Mouse (Mus musculus): ENCODE data around the gene Nat8. TPM values are rescaled to one million over a fixed set of nuclear protein-coding genes. Genes with fewer than 3 reads are reported as not detected.
"Not testable (repeated sequence)": the region's sequence is repeated elsewhere in the genome, so short reads cannot be mapped to it uniquely, and the experiment has no call there.

The Nat8 gene
- polyA plus RNA-seq, 1 experiment from 2014 or later: not detected

DNA sequence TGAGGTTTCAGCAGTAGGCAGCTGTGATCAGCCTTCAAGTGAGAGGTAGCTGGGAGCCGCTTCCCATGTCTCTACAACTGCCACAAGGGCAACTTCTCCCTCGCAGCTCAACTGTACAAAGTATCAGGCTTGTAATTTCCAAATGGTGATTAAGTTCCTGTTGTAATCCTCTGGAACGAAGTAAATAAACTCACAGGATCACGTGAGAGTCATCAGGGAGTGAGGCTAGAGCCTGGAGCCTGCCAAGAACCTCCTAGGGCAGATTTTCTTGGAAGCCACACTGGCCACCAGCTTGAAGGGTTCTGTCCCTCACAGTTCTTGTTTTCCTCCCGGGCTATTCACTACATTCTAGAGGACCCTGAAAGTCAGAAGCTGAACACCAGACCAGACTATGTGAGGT lies 28.7 kb downstream of the Nat8 start:
- H3K27me3 ChIP-seq (ENCODE audit: insufficient read depth, low read length); DNase-seq; H3K4me2 ChIP-seq; H3K4me3 ChIP-seq (ENCODE audit: low read depth, low read length); H3K36me3 ChIP-seq (ENCODE audit: insufficient read depth); H3K4me1 ChIP-seq (ENCODE audit: insufficient read depth); H3K9ac ChIP-seq; H3K9me3 ChIP-seq (ENCODE audit: low read depth, low read length); H3K27ac ChIP-seq (ENCODE audit: low read depth); ATAC-seq (ENCODE audit: insufficient read depth): not testable (repeated sequence)
- WGBS: 57% methylated on average over 5 of the region's 5 CpGs

Small RNA genes lying within 50 kb of the gene (microRNA-seq; reads per million reads assigned to microRNA genes)
- gene Mir6375 (ENCODE audit: borderline number of aligned reads): not detected

Other genes starting within 250 kb of the Nat8 start
- gene Alms1, start 244.6 kb downstream of the Nat8 start, polyA plus RNA-seq (2014; fragmentation: Nextera tagmentation; extraction: Ambion mirVana): 7.1 and 7.8 TPM in 2 replicates
- gene Nat8f7, start 118.9 kb downstream of the Nat8 start, polyA plus RNA-seq (2014; fragmentation: Nextera tagmentation; extraction: Ambion mirVana): not detected in 2 replicates
- gene Nat8f3, start 66.3 kb downstream of the Nat8 start, polyA plus RNA-seq (2014; fragmentation: Nextera tagmentation; extraction: Ambion mirVana): 0.12 and 0.19 TPM in 2 replicates
- gene Nat8f6, start 11.1 kb downstream of the Nat8 start, polyA plus RNA-seq (2014; fragmentation: Nextera tagmentation; extraction: Ambion mirVana): not detected in 2 replicates
- not detected in 2 replicates for gene Nat8f5, start 11.1 kb downstream of the Nat8 start, polyA plus RNA-seq (2014; fragmentation: Nextera tagmentation; extraction: Ambion mirVana)
- gene Nat8f2, start 37.1 kb upstream of the Nat8 start, polyA plus RNA-seq (2014; fragmentation: Nextera tagmentation; extraction: Ambion mirVana): not detected in 2 replicates
- 4.9 and 5.4 TPM in 2 replicates for gene Nat8f4, start 72.8 kb upstream of the Nat8 start, polyA plus RNA-seq (2014; fragmentation: Nextera tagmentation; extraction: Ambion mirVana)
- gene Tprkb, start 79.8 kb upstream of the Nat8 start, polyA plus RNA-seq (2014; fragmentation: Nextera tagmentation; extraction: Ambion mirVana): 29.1 and 32.8 TPM in 2 replicates
- 2.2 and 3.6 TPM in 2 replicates for gene Nat8f1, start 83.6 kb upstream of the Nat8 start, polyA plus RNA-seq (2014; fragmentation: Nextera tagmentation; extraction: Ambion mirVana)
- 50.0 and 56.3 TPM in 2 replicates for gene Dusp11, start 129.6 kb upstream of the Nat8 start, polyA plus RNA-seq (2014; fragmentation: Nextera tagmentation; extraction: Ambion mirVana)
- not detected in 2 replicates for gene Figla, start 184.1 kb upstream of the Nat8 start, polyA plus RNA-seq (2014; fragmentation: Nextera tagmentation; extraction: Ambion mirVana)
- 1.6 and 2.2 TPM in 2 replicates for gene Add2, start 196.6 kb upstream of the Nat8 start, polyA plus RNA-seq (2014; fragmentation: Nextera tagmentation; extraction: Ambion mirVana)

All from lung, embryonic 14.5 days (tissue).